Mouse (Mus musculus): ENCODE results near the gene Agtr2. TPM values are rescaled to one million over a fixed set of nuclear protein-coding genes. Genes with fewer than 3 reads are reported as not detected.
"Not testable (repeated sequence)": the region's sequence is repeated elsewhere in the genome, so short reads cannot be mapped to it uniquely, and the experiment has no call there.

Agtr2 gene
- total RNA-seq (2014; rRNA removed): 3.1 and 6.4 TPM in 2 replicates
- polyA plus RNA-seq (2015; fragmentation: Nextera tagmentation; extraction: Ambion mirVana): 4.5 and 5.3 TPM in 2 replicates

- no peak for ATAC-seq
- TF ChIP-seq CTCF (IDR thresholded peaks at IDR 0.05; ENCODE audit: low read depth): no peak
- WGBS: 61% methylated on average over 5 of the region's 5 CpGs
- Histone ChIP-seq H3K4me2 (ENCODE audit: low read depth, low read length) (no peak within 1 kb of the TSS), H3K4me3 (ENCODE audit: low read length) (no peak within 1 kb of the TSS; the same call in 1 of the 2 replicates), H3K27me3 (ENCODE audit: insufficient read depth, low read length) (no peaks in the 10 kb centered on the region), H3K4me1 (ENCODE audit: insufficient read depth, low read length) (no peaks in the 10 kb centered on the region), H3K27ac (no peak within 1 kb of the TSS), H3K36me3 (ENCODE audit: insufficient read depth, low read length) (no peaks in the 10 kb centered on the region), H3K9me3 (ENCODE audit: low read length) (no peaks in the 10 kb centered on the region), H3K9ac (replicated peaks; ENCODE audit: low read length) (no peak within 1 kb of the TSS)
- no peak for DNase-seq (ENCODE audit: low spot score)
These were observed at the start of gene Agtr2 for GRCm38 (mm10) chrX:21484414-21484813. TSS of gene Agtr2 (plus strand) at chrX:21484544.

- no peak for TF ChIP-seq CTCF (IDR thresholded peaks at IDR 0.05; ENCODE audit: low read depth)
These were observed 31.8 kb upstream of the Agtr2 start for GRCm38 (mm10) chrX:21452519-21452918.

DNA sequence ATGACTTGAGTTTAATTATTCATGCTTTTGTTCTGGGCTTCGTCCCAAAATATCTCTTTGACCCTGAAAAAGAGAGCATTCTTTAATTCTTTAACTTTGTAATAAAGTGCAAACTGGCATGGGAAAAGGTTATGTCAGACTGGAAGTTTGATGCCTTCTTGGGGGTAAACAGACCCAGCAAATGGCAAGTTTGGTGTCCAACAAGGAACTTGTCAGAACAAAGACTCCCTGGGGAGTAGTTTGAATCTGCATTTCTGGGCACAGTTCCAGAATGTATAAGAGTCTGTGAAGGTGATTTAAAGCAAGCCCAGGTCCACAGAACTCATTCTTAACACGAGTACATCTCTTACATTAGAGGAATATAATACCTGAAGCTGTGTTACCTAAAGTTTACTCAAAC lies 3.8 kb downstream of the Agtr2 start:
- DNase-seq (ENCODE audit: low spot score): no peak
- Histone ChIP-seq H3K27me3 (ENCODE audit: insufficient read depth, low read length) (no peaks in the 10 kb centered on the region), H3K9ac (replicated peaks; ENCODE audit: low read length) (no peak overlapping the region), H3K4me2 (ENCODE audit: low read depth, low read length) (no peak overlapping the region), H3K9me3 (ENCODE audit: low read length) (no peaks in the 10 kb centered on the region), H3K4me1 (ENCODE audit: insufficient read depth, low read length) (no peaks in the 10 kb centered on the region), H3K36me3 (ENCODE audit: insufficient read depth, low read length) (no peaks in the 10 kb centered on the region), H3K4me3 (ENCODE audit: low read length) (no peak overlapping the region), H3K27ac (no peak overlapping the region)
- WGBS: 57% methylated on average over 2 of the region's 2 CpGs
- no peak for ATAC-seq
- no peak for TF ChIP-seq CTCF (IDR thresholded peaks at IDR 0.05; ENCODE audit: low read depth)

More at GRCm38 (mm10) chrX:21452519-21452918, 31.8 kb upstream of the Agtr2 start:
- Histone ChIP-seq H3K27ac (no peak overlapping the region), H3K4me1 (ENCODE audit: insufficient read depth, low read length) (no peaks in the 10 kb centered on the region), H3K36me3 (ENCODE audit: insufficient read depth, low read length) (no peaks in the 10 kb centered on the region), H3K4me2 (ENCODE audit: low read depth, low read length) (no peak overlapping the region), H3K9ac (replicated peaks; ENCODE audit: low read length) (no peak overlapping the region), H3K27me3 (ENCODE audit: insufficient read depth, low read length) (no peaks in the 10 kb centered on the region), H3K4me3 (ENCODE audit: low read length) (no peak overlapping the region), H3K9me3 (ENCODE audit: low read length) (no peaks in the 10 kb centered on the region)
- no peak for ATAC-seq
- 53% methylated on average over 3 of the region's 3 CpGs for WGBS
- DNase-seq (ENCODE audit: low spot score): no peak

GRCm38 (mm10) chrX:21500242-21500641 lies 15.9 kb downstream of the Agtr2 start:
- Histone ChIP-seq H3K4me3 (ENCODE audit: low read length) (no peak overlapping the region), H3K27ac (no peak overlapping the region)
- 33% methylated on average over 2 of the region's 2 CpGs for WGBS

GRCm38 (mm10) chrX:21507333-21507732 lies 23.0 kb downstream of the Agtr2 start:
- not testable (repeated sequence) for H3K4me1 ChIP-seq (ENCODE audit: insufficient read depth, low read length); H3K27me3 ChIP-seq (ENCODE audit: insufficient read depth, low read length); H3K27ac ChIP-seq; ATAC-seq; H3K9me3 ChIP-seq (ENCODE audit: low read length); H3K36me3 ChIP-seq (ENCODE audit: insufficient read depth, low read length); H3K9ac ChIP-seq (replicated peaks; ENCODE audit: low read length); H3K4me2 ChIP-seq (ENCODE audit: low read depth, low read length); H3K4me3 ChIP-seq (ENCODE audit: low read length); DNase-seq (ENCODE audit: low spot score)
- 86% methylated on average over 2 of the region's 2 CpGs for WGBS

More at GRCm38 (mm10) chrX:21500242-21500641, 15.9 kb downstream of the Agtr2 start:
- ATAC-seq: no peak
- no peaks in the 10 kb centered on the region for H3K36me3 ChIP-seq (ENCODE audit: insufficient read depth, low read length)
- no peak overlapping the region for H3K4me2 ChIP-seq (ENCODE audit: low read depth, low read length)
- H3K9ac ChIP-seq (replicated peaks; ENCODE audit: low read length): no peak overlapping the region
- H3K9me3 ChIP-seq (ENCODE audit: low read length): no peaks in the 10 kb centered on the region
- no peaks in the 10 kb centered on the region for H3K27me3 ChIP-seq (ENCODE audit: insufficient read depth, low read length)
- TF ChIP-seq CTCF (IDR thresholded peaks at IDR 0.05; ENCODE audit: low read depth): no peak
- DNase-seq (ENCODE audit: low spot score): no peak
- H3K4me1 ChIP-seq (ENCODE audit: insufficient read depth, low read length): no peaks in the 10 kb centered on the region

- Histone ChIP-seq H3K9ac (replicated peaks; ENCODE audit: low read length) (no peak overlapping the region), H3K4me2 (ENCODE audit: low read depth, low read length) (no peak overlapping the region), H3K27me3 (ENCODE audit: insufficient read depth, low read length) (no peaks in the 10 kb centered on the region), H3K36me3 (ENCODE audit: insufficient read depth, low read length) (no peaks in the 10 kb centered on the region), H3K4me3 (ENCODE audit: low read length) (no peak overlapping the region), H3K4me1 (ENCODE audit: insufficient read depth, low read length) (no peaks in the 10 kb centered on the region), H3K9me3 (ENCODE audit: low read length) (no peaks in the 10 kb centered on the region), H3K27ac (no peak overlapping the region)
- ATAC-seq (no peak), DNase-seq (ENCODE audit: low spot score) (no peak)
- TF ChIP-seq CTCF (IDR thresholded peaks at IDR 0.05; ENCODE audit: low read depth): no peak
- 73% methylated on average over 4 of the region's 4 CpGs for WGBS
These were observed 38.2 kb downstream of the Agtr2 start for GRCm38 (mm10) chrX:21522590-21522989.

Other genes with a start within 250 kb of the Agtr2 start
- not detected in 2 replicates for gene Slc6a14, start 230.4 kb downstream of the Agtr2 start, total RNA-seq (2014; rRNA removed)
- not detected in 2 replicates for gene Slc6a14, start 230.4 kb downstream of the Agtr2 start, polyA plus RNA-seq (2015; fragmentation: Nextera tagmentation; extraction: Ambion mirVana)